Mouse (Mus musculus): ENCODE measurements around the gene Alppl2. TPM values are rescaled to one million over a fixed set of nuclear protein-coding genes. Genes with fewer than 3 reads are reported as not detected.

The Alppl2 gene
- polyA plus RNA-seq (2014; fragmentation: Illumina TruSeq; extraction: RNeasy Lipid Tissue Mini Kit (QIAGEN cat#74804); ENCODE audit: low read depth, low replicate concordance) = not detected

DNA sequence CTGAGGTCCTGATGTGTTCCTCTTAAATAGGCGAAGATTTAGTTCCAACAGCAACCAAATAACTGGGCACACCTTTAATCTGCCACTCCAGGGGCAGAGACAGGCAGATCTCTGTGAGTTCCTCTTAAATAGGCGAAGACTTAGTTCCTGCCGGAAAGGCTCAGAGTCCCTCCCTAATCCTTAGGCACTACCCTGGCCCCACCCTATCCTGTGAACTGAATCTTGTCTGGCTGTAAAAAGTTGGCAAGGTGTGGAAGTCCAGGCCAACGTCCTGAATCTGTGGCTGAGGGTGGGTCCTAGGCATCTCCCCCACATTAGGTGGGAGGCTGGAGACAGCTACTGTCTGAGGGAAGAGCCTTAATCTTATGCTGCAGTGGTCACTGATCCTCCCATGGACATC, at the start of gene Alppl2:
Alppl2 (minus strand) TSS at position 101 of the 400 bp plus-strand sequence.

GRCm38 (mm10) chr1:87124673-87125072, 34.9 kb upstream of the Alppl2 start, which contains the start of gene Akp3:
TSS of gene Akp3 (plus strand) at chr1:87124973.

DNA sequence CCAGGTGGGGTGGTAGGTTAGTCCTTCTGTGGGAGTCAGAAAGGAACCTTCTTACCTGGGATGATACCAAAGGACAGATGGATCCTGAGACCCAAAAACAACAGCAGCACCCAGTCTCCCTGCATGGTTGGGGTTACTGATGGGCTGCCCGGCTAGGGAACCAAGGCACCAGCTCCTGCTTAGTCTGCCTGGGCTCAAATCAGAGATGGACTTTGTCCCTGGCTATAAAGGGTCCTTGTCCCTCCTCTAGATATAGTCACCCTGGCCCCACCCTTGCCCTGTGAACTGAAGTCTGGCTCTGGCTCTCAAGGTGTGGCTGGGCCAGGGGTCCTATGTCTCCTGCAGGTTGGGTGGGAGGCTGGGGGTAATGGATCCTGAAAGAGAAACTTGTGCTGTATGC, 11.7 kb upstream of the Alppl2 start, which contains the start of gene Alpi:
Alpi (minus strand) TSS at position 196 of the 400 bp plus-strand sequence.

Other genes with a start within 250 kb of the Alppl2 start
- not detected for gene Alpi, start 11.7 kb upstream of the Alppl2 start, polyA plus RNA-seq (2014; fragmentation: Illumina TruSeq; extraction: RNeasy Lipid Tissue Mini Kit (QIAGEN cat#74804); ENCODE audit: low read depth, low replicate concordance)
- not detected for gene Akp3, start 35.0 kb upstream of the Alppl2 start, polyA plus RNA-seq (2014; fragmentation: Illumina TruSeq; extraction: RNeasy Lipid Tissue Mini Kit (QIAGEN cat#74804); ENCODE audit: low read depth, low replicate concordance)
- gene Ecel1, start 66.6 kb upstream of the Alppl2 start, polyA plus RNA-seq (2014; fragmentation: Illumina TruSeq; extraction: RNeasy Lipid Tissue Mini Kit (QIAGEN cat#74804); ENCODE audit: low read depth, low replicate concordance) = not detected
- not detected for gene Prss56, start 93.4 kb upstream of the Alppl2 start, polyA plus RNA-seq (2014; fragmentation: Illumina TruSeq; extraction: RNeasy Lipid Tissue Mini Kit (QIAGEN cat#74804); ENCODE audit: low read depth, low replicate concordance)
- not detected for gene Chrnd, start 100.7 kb upstream of the Alppl2 start, polyA plus RNA-seq (2014; fragmentation: Illumina TruSeq; extraction: RNeasy Lipid Tissue Mini Kit (QIAGEN cat#74804); ENCODE audit: low read depth, low replicate concordance)
- not detected for gene Chrng, start 114.7 kb upstream of the Alppl2 start, polyA plus RNA-seq (2014; fragmentation: Illumina TruSeq; extraction: RNeasy Lipid Tissue Mini Kit (QIAGEN cat#74804); ENCODE audit: low read depth, low replicate concordance)
- 26.8 TPM for gene Eif4e2, start 124.0 kb upstream of the Alppl2 start, polyA plus RNA-seq (2014; fragmentation: Illumina TruSeq; extraction: RNeasy Lipid Tissue Mini Kit (QIAGEN cat#74804); ENCODE audit: low read depth, low replicate concordance)
- gene Efhd1, start 174.4 kb upstream of the Alppl2 start, polyA plus RNA-seq (2014; fragmentation: Illumina TruSeq; extraction: RNeasy Lipid Tissue Mini Kit (QIAGEN cat#74804); ENCODE audit: low read depth, low replicate concordance) = 324 TPM
- 114 TPM for gene Gigyf2, start 237.1 kb upstream of the Alppl2 start, polyA plus RNA-seq (2014; fragmentation: Illumina TruSeq; extraction: RNeasy Lipid Tissue Mini Kit (QIAGEN cat#74804); ENCODE audit: low read depth, low replicate concordance)

Data from kidney, adult 10 weeks (tissue).